Mouse (Mus musculus): ENCODE measurements around the gene Chrna3.

Gene Chrna3

GRCm38 (mm10) chr9:55026275-55026663 is at the start of gene Chrna3:
Gene Chrna3 (minus strand): TSS chr9:55026562.
- peak; percentile 69 for DNase-seq (ENCODE audit: extremely low spot score)

DNA sequence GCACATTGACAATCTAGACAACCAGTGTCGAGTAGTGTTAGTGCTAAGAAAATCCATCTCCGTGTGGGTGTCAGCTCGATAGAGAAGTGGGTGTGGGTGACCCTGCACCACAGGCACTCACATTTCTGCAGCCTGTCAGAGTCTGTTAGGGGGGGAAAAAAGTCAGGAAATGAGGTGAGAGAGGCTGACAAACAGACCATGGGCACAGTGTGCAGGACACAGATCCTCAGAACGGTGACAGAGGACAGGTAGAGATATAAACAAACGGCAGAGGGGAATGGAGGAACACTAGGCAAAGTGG is 41.6 kb upstream of the Chrna3 start:
- DNase-seq (ENCODE audit: extremely low spot score), result no peak

GRCm38 (mm10) chr9:55067260-55067964 is 41.0 kb upstream of the Chrna3 start:
- DNase-seq (ENCODE audit: extremely low spot score), result peak; percentile 40

- DNase-seq (ENCODE audit: extremely low spot score), result no peak
These were observed 38.9 kb upstream of the Chrna3 start for GRCm38 (mm10) chr9:55065241-55065640.

- DNase-seq (ENCODE audit: extremely low spot score), result no peak
These were observed 31.7 kb upstream of the Chrna3 start for GRCm38 (mm10) chr9:55058067-55058466.

DNA sequence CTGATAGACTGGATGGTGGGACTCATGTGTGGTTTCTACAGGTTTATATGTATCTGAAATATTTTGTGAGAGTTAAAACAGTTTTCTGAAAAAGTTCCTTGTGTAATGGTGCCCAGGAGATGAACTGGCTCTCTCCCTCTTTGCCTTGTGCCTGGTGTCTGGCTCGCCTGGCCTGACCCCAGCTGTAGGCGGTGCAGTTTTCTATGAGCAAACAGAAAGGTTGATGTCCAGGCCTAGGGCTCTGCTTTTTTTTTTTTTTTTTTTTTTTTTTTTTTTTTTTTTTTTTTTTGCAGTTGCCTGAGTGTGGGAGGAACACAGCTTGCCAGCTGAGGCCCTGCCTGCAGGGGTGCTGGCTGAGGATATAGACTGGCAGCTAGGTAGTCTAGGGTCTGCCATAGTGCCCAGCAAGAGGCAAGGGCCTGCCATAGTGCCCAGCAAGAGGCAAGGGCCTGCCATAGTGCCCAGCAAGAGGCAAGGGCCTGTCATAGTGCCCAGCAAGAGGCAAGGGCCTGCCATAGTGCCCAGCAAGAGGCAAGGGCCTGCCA is 29.1 kb upstream of the Chrna3 start:
- no peak for DNase-seq (ENCODE audit: extremely low spot score)

DNA sequence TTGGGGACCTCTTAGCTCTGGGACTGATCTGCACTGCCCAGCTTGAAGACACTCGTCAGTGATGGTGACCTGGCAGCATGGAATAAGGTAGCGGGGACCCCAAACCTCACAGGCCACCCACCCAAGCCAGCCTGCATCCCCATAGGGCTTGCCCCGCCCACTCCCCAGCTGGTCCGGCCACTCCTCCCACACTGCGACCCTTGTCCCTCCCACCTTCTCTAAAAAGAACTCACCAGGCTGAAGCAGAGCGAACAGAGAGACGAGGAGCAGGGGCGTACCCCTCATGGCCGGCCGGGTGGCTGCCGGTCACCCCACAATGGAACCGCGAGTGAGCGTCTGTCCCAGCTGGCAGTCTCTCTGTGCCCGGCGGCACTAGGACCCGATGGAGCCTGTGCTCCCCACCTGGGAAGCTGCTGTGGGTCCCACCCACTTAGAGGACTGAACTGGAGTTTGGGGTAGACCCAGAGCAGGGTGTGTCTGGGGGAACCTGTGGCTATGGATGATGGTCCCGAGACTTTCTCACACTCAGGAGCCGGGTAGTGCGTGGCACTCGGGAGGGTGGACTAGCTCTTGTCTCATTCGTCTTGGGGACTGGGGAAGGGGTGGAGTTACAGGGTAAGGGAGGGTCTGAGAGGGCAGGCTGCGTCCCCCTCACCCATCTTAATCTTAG is 22.0 kb upstream of the Chrna3 start, which contains the start of gene Chrnb4:
Gene Chrnb4, minus strand, starts transcription at position 569 of the 670 bp plus-strand sequence.
- peak; percentile 65 for DNase-seq (ENCODE audit: extremely low spot score)

- peak; percentile 34 for DNase-seq (ENCODE audit: extremely low spot score)
These were observed 20.4 kb upstream of the Chrna3 start for GRCm38 (mm10) chr9:55046764-55047163.

DNA sequence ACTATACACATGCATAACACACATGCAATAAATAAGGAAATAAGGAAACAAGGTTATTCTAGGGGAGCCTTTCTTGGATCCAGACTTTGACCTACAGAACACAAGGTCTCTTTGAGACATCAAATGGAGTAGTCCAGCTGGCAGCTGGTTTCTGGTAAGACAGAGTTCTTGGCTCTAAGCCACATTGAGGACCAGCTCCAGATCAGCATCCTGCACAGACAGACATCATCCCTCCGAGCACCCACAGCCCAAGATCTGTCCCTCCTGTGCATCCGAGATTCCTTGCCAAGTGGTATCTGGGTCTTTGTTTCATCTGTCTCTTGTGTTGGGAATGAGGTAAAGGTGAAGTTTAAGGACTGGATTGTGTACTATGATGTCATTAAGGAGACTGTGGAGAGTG is 18.6 kb upstream of the Chrna3 start:
- DNase-seq (ENCODE audit: extremely low spot score), result no peak

DNA sequence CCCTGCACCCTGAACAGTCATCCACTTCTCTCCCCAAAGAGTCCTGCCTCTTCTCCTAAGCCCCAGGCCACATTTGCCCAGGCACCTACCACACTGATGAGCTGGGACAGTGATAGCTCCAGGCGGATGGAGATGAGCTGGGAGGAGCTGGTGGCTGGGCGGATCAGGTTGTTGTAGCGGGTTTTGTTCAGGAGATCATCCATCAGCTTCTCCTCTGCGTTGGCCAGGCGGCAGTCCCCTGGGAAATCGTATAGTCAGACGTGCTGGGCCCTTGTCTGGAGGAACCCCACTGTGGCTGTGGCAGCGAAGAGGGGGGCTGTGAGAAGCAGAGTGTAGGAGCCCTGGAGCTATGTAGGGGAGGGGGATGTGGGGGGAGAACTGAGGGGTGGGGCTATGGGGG is 17.3 kb upstream of the Chrna3 start:
- DNase-seq (ENCODE audit: extremely low spot score), result peak; percentile 34

GRCm38 (mm10) chr9:55041389-55041788 is 15.0 kb upstream of the Chrna3 start:
- DNase-seq (ENCODE audit: extremely low spot score), result no peak

DNA sequence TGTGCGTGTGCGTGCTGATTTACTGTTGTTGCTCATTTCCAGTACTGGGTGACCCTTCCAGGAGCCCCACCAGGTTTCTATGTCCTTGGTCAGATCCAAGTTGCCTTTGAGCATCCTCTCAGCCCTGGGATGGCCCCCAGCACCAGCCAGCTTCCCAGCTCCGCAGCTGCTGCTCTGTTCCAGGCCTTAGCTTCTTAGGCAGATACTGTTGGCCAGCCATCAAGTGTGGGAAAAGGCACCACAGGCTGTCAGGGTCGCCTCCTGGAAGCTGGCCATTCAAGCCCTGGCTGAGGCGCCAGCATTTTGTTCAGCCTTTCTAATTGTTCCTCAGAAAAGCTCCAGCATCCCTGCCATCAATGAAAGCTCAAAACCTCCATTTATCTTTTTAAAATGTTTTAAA is 13.6 kb upstream of the Chrna3 start:
- no peak for DNase-seq (ENCODE audit: extremely low spot score)

GRCm38 (mm10) chr9:55038948-55039347 is 12.6 kb upstream of the Chrna3 start:
- no peak for DNase-seq (ENCODE audit: extremely low spot score)

- DNase-seq (ENCODE audit: extremely low spot score), result no peak
These were observed 5.2 kb upstream of the Chrna3 start for GRCm38 (mm10) chr9:55031435-55032167.

- DNase-seq (ENCODE audit: extremely low spot score), result no peak
These were observed 658 bp downstream of the Chrna3 start for GRCm38 (mm10) chr9:55025534-55026274.

GRCm38 (mm10) chr9:55023902-55024583 is 2.3 kb downstream of the Chrna3 start:
- DNase-seq (ENCODE audit: extremely low spot score), result peak; percentile 85

DNA sequence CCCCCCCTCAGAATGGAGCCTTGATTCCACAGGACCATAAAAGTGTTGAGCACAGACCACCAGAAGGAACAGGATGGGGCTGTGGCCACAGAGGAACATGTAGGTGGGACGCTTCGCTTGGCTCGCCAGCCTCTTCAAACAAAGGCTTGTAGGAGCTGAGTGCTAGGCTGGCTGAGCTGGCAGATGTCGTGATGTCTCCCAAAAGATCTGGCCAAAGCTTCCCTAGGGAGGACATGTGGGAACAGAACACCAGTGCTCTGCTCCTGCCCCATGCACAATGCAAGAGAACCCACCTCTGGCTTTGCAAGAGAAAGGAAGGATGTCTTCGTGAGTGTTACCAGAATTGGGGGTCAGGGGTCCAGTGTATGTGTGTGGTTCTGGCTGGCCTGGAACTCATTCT is 3.0 kb downstream of the Chrna3 start:
- DNase-seq (ENCODE audit: extremely low spot score), result no peak

DNA sequence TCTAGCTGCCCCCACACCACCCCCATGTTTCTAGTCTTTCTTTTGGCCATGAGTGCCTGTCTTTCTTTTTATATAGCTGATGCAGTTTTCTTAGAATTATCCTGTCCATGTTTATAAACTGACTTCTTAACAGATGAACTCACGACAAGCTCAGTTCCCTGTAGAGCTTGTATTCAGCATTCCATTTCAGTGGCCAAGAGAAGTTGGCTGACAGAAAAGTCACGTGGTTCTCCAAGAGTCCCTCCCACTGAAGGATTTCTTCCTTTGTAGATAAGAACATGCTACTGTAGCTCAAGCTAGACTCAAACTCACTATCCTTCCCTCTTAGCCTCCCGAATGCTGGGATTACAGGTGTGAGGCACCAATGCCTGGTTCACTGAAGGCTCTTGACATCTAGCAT is 9.4 kb downstream of the Chrna3 start:
- no peak for DNase-seq (ENCODE audit: extremely low spot score)

DNA sequence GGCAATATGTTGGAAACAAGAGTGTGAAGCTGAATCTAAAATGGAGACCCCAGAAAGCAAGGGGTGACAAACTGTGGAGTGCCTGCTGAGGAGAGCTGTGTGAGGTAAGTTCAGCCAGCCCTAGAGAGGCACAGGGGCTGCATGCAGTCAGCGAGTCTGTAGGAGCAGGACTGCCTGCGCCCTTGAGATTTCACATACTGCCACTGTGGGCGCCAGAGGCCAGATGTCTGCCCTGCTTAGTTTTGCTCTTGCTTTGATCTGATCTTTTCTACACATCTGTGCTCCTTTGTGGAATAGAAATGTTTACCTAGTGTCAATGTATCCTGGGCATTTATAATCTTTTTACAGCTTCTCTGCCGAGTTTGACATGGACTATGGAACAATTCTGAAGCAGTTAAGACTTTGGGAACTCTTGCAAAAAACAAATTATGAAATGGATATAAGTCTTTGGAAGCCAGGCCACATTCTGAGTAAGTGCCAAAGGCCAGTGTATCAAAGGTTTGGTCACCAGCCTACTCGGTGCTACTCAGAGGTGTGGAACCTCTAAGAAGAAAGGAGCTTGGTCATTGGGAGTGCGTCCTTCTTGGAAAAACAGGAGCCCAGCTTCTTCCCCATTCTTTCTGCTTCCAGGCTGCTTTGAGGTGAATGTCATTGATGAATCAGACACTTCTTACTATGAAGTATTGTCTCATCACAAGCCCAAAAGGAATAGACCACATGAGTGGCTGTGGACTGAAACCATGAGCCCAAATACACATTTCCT is 15.6 kb downstream of the Chrna3 start:
- no peak for DNase-seq (ENCODE audit: extremely low spot score)

DNA sequence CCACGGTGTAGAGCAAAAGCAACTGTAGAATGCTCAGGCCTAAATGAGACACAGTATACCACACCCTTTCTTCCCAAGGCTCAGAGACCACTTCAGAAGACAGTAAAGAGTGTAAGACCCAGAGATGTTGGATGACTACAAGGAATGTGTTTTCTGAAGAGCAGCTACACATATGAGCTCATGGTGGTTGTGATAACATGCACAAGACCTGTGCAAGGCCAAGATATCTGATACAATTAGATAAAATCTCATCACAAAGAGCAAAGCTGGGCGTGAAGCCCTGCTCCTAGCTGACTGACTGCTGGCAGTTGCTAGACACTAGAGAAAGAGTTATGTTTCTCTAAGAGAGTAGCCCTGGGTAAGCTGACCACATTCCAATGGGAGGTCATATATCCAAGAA is 16.7 kb downstream of the Chrna3 start:
- no peak for DNase-seq (ENCODE audit: extremely low spot score)

- DNase-seq (ENCODE audit: extremely low spot score), result no peak
These were observed 22.8 kb downstream of the Chrna3 start for GRCm38 (mm10) chr9:55003609-55004008.
